23 mouse cellular contexts compared by ENCODE assay signal in the genomic region with DNA sequence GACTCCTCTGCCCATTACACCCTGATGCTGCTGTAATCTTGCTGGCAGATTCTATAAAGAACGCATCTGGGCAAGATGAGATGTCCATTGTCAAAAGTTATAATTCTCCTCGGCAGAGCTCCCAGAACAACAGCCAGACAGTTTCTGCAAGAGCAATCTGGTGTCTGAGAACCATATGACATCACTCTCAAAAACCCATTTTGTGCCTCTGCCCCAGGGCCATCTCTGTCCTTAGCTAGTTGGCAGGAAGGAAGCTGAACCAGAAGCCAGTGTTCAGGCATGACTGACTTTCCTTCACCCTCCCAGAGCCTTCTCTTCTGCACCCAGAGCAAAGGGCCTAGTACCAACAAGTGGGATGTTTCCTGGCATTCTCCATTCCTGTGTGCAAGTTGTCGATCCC.
DNase-seq lines count a peak whose midpoint lies in the region; ATAC-seq and TF ChIP-seq lines count a peak whose summit lies in the region.
"Had no signal": no experiment of that assay in that cellular context is flagged by ENCODE, and none has a peak within 500 bp of the region (broad histone marks: within the 10 kb centered on the region; RNA-seq: fewer than 3 reads in every experiment).

No protein-coding gene starts in this region.

- no peak overlapping the region for H3K27ac ChIP-seq in forebrain, embryonic 16.5 days (ENCODE audit: low read length)
- H3K27ac ChIP-seq: embryonic facial prominence, embryonic 12.5 days; forebrain, embryonic 12.5 days; hindbrain, embryonic 10.5 days; layer of hippocampus, adult 2 months; limb, embryonic 13.5 days; liver, embryonic 12.5 days had no signal

- H3K4me1 ChIP-seq in forebrain, embryonic 16.5 days (replicated peaks; ENCODE audit: control insufficient read depth, insufficient read depth, low read length) = no peaks in the 10 kb centered on the region
- H3K4me1 ChIP-seq: embryonic facial prominence, embryonic 12.5 days; liver, embryonic 12.5 days had no signal

- TF ChIP-seq CTCF in Patski (IDR thresholded peaks at IDR 0.05) = no peak

- DNase-seq in cerebellum, adult 18-20 months = peak; percentile 24 to 30
- DNase-seq in kidney, postnatal 36 days = peak; percentile 5 to 6
- DNase-seq in kidney, adult 11 months = no peak
- peak; percentile 82 for DNase-seq in Patski (ENCODE audit: low read depth, low spot score)
- DNase-seq in cerebellum, postnatal 14 days = peak; percentile 31 to 37
- no peak for DNase-seq in spleen, adult 12 weeks (ENCODE audit: low spot score)
- DNase-seq: B cell, adult 2 months; heart, postnatal 10 days; kidney, postnatal 10 days; lung, adult 18-20 months; lung, postnatal 10 days; right cerebral cortex, postnatal 14 days had no signal

- H3K4me2 ChIP-seq in forebrain, embryonic 16.5 days (ENCODE audit: low read length) = no peak overlapping the region
- H3K4me2 ChIP-seq: embryonic facial prominence, embryonic 12.5 days; forebrain, embryonic 12.5 days; heart, embryonic 11.5 days; limb, embryonic 13.5 days; liver, embryonic 12.5 days; midbrain, embryonic 11.5 days had no signal

- H3K9me3 ChIP-seq in forebrain, embryonic 16.5 days (ENCODE audit: control insufficient read depth, low read length) = peaks cover 3% of the 10 kb centered on the region; the same call in 1 of the 2 replicates
- H3K9me3 ChIP-seq: embryonic facial prominence, embryonic 12.5 days had no signal

- 75% methylated on average over 3 of the region's 3 CpGs for WGBS in forebrain, embryonic 16.5 days

- no peak overlapping the region for H3K4me3 ChIP-seq in forebrain, embryonic 16.5 days (replicated peaks; ENCODE audit: low read length)
- H3K4me3 ChIP-seq: embryonic facial prominence, embryonic 12.5 days; forebrain, embryonic 12.5 days; hindbrain, embryonic 10.5 days; layer of hippocampus, adult 2 months; limb, embryonic 13.5 days; liver, embryonic 12.5 days had no signal

- ATAC-seq in cerebellum, adult (ENCODE audit: insufficient number of reproducible peaks, low FRiP score, low TSS enrichment) = no peak
- ATAC-seq in Patski = peak; percentile 94
- no peak for ATAC-seq in forebrain, embryonic 16.5 days
- ATAC-seq: intestine, postnatal 0 days; liver, embryonic 12.5 days had no signal

- POLR2A ChIA-PET in Patski (lab: Charles Lee) = no interaction called here

- in situ Hi-C loops in Patski (cut with MboI; ENCODE audit: low pct_unique_long_range_greater_than_20kb) = no loop called here

- CTCF ChIA-PET in Patski (lab: Charles Lee) = interaction anchor here (1.3 to 1.9 kb wide), 2 partner anchors 26 to 66 kb away, joined by 3 to 5 read pairs; no protein-coding TSS in a partner anchor

- no peak overlapping the region for H3K9ac ChIP-seq in forebrain, embryonic 16.5 days (replicated peaks; ENCODE audit: low read depth, low read length)
- H3K9ac ChIP-seq: embryonic facial prominence, embryonic 12.5 days; forebrain, embryonic 12.5 days; limb, embryonic 13.5 days; liver, embryonic 12.5 days had no signal

- H3K27me3 ChIP-seq in Patski = no peaks in the 10 kb centered on the region
- no peaks in the 10 kb centered on the region for H3K27me3 ChIP-seq in forebrain, embryonic 16.5 days (replicated peaks; ENCODE audit: control insufficient read depth, insufficient read depth, low read length)
- H3K27me3 ChIP-seq: embryonic facial prominence, embryonic 12.5 days; forebrain, embryonic 12.5 days; limb, embryonic 13.5 days; liver, embryonic 12.5 days had no signal

- H3K36me3 ChIP-seq in forebrain, embryonic 16.5 days (ENCODE audit: control insufficient read depth, insufficient read depth) = no peaks in the 10 kb centered on the region
- H3K36me3 ChIP-seq: embryonic facial prominence, embryonic 12.5 days; forebrain, embryonic 12.5 days; hindbrain, embryonic 10.5 days; limb, embryonic 13.5 days; liver, embryonic 12.5 days had no signal

Comparison
In these comparisons a context has a peak if more than half of its experiments do, and no peak if none do; other contexts are left out.
1. DNase-seq: peak in cerebellum, adult 18-20 months (2 of 2), kidney, postnatal 36 days (2 of 2), Patski (single experiment) and cerebellum, postnatal 14 days (2 of 2); none in kidney, adult 11 months (single experiment) and spleen, adult 12 weeks (single experiment).